Comparison of ENCODE assay signal across 22 mouse cellular contexts in the genomic region with DNA sequence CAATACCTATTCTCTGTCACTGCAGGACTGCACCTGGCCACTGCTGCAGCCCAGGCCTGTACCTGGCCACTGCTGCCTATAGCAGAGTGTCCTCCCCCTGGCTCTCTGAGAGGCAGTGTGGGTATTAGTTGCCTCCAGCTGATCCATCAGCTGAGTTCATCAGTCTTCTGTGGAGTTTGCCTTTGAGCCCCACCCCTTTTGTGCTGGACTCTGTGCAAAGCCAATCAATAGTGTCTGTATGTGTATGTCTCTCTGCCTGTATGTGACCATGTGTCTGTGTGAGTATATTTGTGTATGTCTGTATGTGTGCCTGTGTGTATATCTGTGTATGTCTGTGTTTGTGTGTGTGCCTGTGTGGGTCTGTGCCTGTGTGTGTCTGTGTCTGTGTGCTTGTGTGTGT. TPM values are rescaled to one million over a fixed set of nuclear protein-coding genes. Genes with fewer than 3 reads are reported as not detected.
DNase-seq lines count a peak whose midpoint lies in the region; ATAC-seq and TF ChIP-seq lines count a peak whose summit lies in the region.
"Had no signal": no experiment of that assay in that cellular context is flagged by ENCODE, and none has a peak within 500 bp of the region (broad histone marks: within the 10 kb centered on the region; RNA-seq: fewer than 3 reads in every experiment).

No protein-coding gene starts in this region.

- no peak overlapping the region for H3K4me3 ChIP-seq in liver, embryonic 12.5 days
- no peak overlapping the region for H3K4me3 ChIP-seq in neural tube, embryonic 13.5 days
- H3K4me3 ChIP-seq in neural tube, embryonic 15.5 days (replicated peaks): no peak overlapping the region
- no peak overlapping the region for H3K4me3 ChIP-seq in liver, embryonic 16.5 days (ENCODE audit: low read depth, low read length)
- H3K4me3 ChIP-seq in stomach, postnatal 0 days (ENCODE audit: low read depth, low read length): no peak overlapping the region
- H3K4me3 ChIP-seq: embryonic facial prominence, embryonic 10.5 days; embryonic facial prominence, embryonic 12.5 days; forebrain, embryonic 10.5 days; forebrain, embryonic 12.5 days had no signal

- H3K9me3 ChIP-seq in liver, embryonic 12.5 days (replicated peaks): no peaks in the 10 kb centered on the region
- H3K9me3 ChIP-seq in neural tube, embryonic 13.5 days: no peaks in the 10 kb centered on the region
- no peaks in the 10 kb centered on the region for H3K9me3 ChIP-seq in neural tube, embryonic 15.5 days (replicated peaks)
- no peaks in the 10 kb centered on the region for H3K9me3 ChIP-seq in liver, embryonic 16.5 days (replicated peaks; ENCODE audit: control insufficient read depth, low read length)
- H3K9me3 ChIP-seq in stomach, postnatal 0 days (ENCODE audit: control insufficient read depth, low read length): no peaks in the 10 kb centered on the region
- H3K9me3 ChIP-seq: embryonic facial prominence, embryonic 10.5 days; embryonic facial prominence, embryonic 12.5 days; forebrain, embryonic 10.5 days; forebrain, embryonic 12.5 days had no signal

- H3K36me3 ChIP-seq in liver, embryonic 12.5 days: no peaks in the 10 kb centered on the region
- H3K36me3 ChIP-seq in neural tube, embryonic 13.5 days: no peaks in the 10 kb centered on the region
- H3K36me3 ChIP-seq in neural tube, embryonic 15.5 days: no peaks in the 10 kb centered on the region
- H3K36me3 ChIP-seq in liver, embryonic 16.5 days (ENCODE audit: control insufficient read depth, insufficient read depth): no peaks in the 10 kb centered on the region
- H3K36me3 ChIP-seq in stomach, postnatal 0 days (ENCODE audit: control insufficient read depth, insufficient read depth, low read length): no peaks in the 10 kb centered on the region
- H3K36me3 ChIP-seq: embryonic facial prominence, embryonic 10.5 days; embryonic facial prominence, embryonic 12.5 days; forebrain, embryonic 10.5 days; forebrain, embryonic 12.5 days had no signal

- peaks cover 35% of the 10 kb centered on the region for H3K27me3 ChIP-seq in liver, embryonic 12.5 days (replicated peaks)
- no peaks in the 10 kb centered on the region for H3K27me3 ChIP-seq in neural tube, embryonic 13.5 days
- no peaks in the 10 kb centered on the region for H3K27me3 ChIP-seq in neural tube, embryonic 15.5 days (replicated peaks)
- H3K27me3 ChIP-seq in liver, embryonic 16.5 days (ENCODE audit: control insufficient read depth, insufficient read depth, low read depth, low read length): no peaks in the 10 kb centered on the region
- no peaks in the 10 kb centered on the region for H3K27me3 ChIP-seq in stomach, postnatal 0 days (ENCODE audit: control insufficient read depth, insufficient read depth, low read length)
- H3K27me3 ChIP-seq: embryonic facial prominence, embryonic 12.5 days had no signal

- H3K27ac ChIP-seq in liver, embryonic 12.5 days: no peak overlapping the region
- no peak overlapping the region for H3K27ac ChIP-seq in neural tube, embryonic 13.5 days (replicated peaks)
- H3K27ac ChIP-seq in neural tube, embryonic 15.5 days (replicated peaks): no peak overlapping the region
- H3K27ac ChIP-seq in liver, embryonic 16.5 days (ENCODE audit: low read length): no peak overlapping the region
- no peak overlapping the region for H3K27ac ChIP-seq in stomach, postnatal 0 days (replicated peaks)
- H3K27ac ChIP-seq: embryonic facial prominence, embryonic 10.5 days; embryonic facial prominence, embryonic 12.5 days; forebrain, embryonic 10.5 days; forebrain, embryonic 12.5 days had no signal

- no peak for TF ChIP-seq EP300 in stomach, postnatal 0 days (optimal IDR thresholded peaks at IDR 0.05)

- peak; percentile 30; the same call in 1 of the 2 replicates for ATAC-seq in liver, embryonic 12.5 days
- no peak for ATAC-seq in neural tube, embryonic 13.5 days (ENCODE audit: low read depth)
- no peak for ATAC-seq in neural tube, embryonic 15.5 days (ENCODE audit: low FRiP score)
- ATAC-seq in liver, embryonic 16.5 days (ENCODE audit: low read depth): peak; percentile 53; the same call in 1 of the 2 replicates
- ATAC-seq in stomach, postnatal 0 days (ENCODE audit: low FRiP score, low TSS enrichment): 0 out of 2 replicates have a peak, but pooled peaks have one; percentile 18
- ATAC-seq: forebrain, embryonic 14.5 days; forebrain, embryonic 16.5 days had no signal

- TF ChIP-seq CTCF in stomach, postnatal 0 days (IDR thresholded peaks at IDR 0.05; ENCODE audit: low read depth): no peak

- no peak overlapping the region for H3K4me2 ChIP-seq in liver, embryonic 12.5 days
- H3K4me2 ChIP-seq in neural tube, embryonic 13.5 days: no peak overlapping the region
- H3K4me2 ChIP-seq in neural tube, embryonic 15.5 days: no peak overlapping the region
- no peak overlapping the region for H3K4me2 ChIP-seq in liver, embryonic 16.5 days (ENCODE audit: low read depth, low read length)
- H3K4me2 ChIP-seq in stomach, postnatal 0 days (replicated peaks; ENCODE audit: low read depth): no peak overlapping the region
- H3K4me2 ChIP-seq: embryonic facial prominence, embryonic 12.5 days; forebrain, embryonic 12.5 days had no signal

- DNase-seq in liver: no peak
- no peak for DNase-seq in stomach, postnatal 0 days (ENCODE audit: low spot score)
- DNase-seq in urinary bladder, postnatal 25 days (ENCODE audit: low spot score): no peak
- no peak for DNase-seq in adrenal gland, adult 18-20 months (ENCODE audit: low spot score in 2 of 2)
- DNase-seq: adrenal gland, adult 8-10 months; adrenal gland, postnatal 14 days; adrenal gland, postnatal 36 days; cerebellum, adult 11-12 months; cerebellum, adult 2 months; cerebellum, adult 9-10 months; cerebellum, postnatal 10 days; cerebellum, postnatal 25 days had no signal

- H3K9ac ChIP-seq in liver, embryonic 12.5 days: no peak overlapping the region
- H3K9ac ChIP-seq in neural tube, embryonic 13.5 days: 0 out of 2 replicates have a peak overlapping the region, but pooled peaks have one; percentile 22
- H3K9ac ChIP-seq in neural tube, embryonic 15.5 days (replicated peaks): no peak overlapping the region
- H3K9ac ChIP-seq in liver, embryonic 16.5 days (ENCODE audit: low read depth, low read length): no peak overlapping the region
- H3K9ac ChIP-seq in stomach, postnatal 0 days (ENCODE audit: low read length): no peak overlapping the region
- H3K9ac ChIP-seq: embryonic facial prominence, embryonic 12.5 days; forebrain, embryonic 12.5 days had no signal

- no peaks in the 10 kb centered on the region for H3K4me1 ChIP-seq in liver, embryonic 12.5 days
- H3K4me1 ChIP-seq in neural tube, embryonic 13.5 days (replicated peaks): no peaks in the 10 kb centered on the region
- no peaks in the 10 kb centered on the region for H3K4me1 ChIP-seq in neural tube, embryonic 15.5 days
- H3K4me1 ChIP-seq in liver, embryonic 16.5 days (ENCODE audit: control insufficient read depth, low read depth, low read length): no peaks in the 10 kb centered on the region
- H3K4me1 ChIP-seq in stomach, postnatal 0 days (replicated peaks; ENCODE audit: control insufficient read depth, insufficient read depth): no peaks in the 10 kb centered on the region
- H3K4me1 ChIP-seq: embryonic facial prominence, embryonic 10.5 days; embryonic facial prominence, embryonic 12.5 days; forebrain, embryonic 10.5 days; forebrain, embryonic 12.5 days had no signal

RNA-seq across cellular contexts. Expression of gene Fbrsl1, which starts 7.0 kb away (rescaled TPM):
- polyA plus RNA-seq in liver, embryonic 12.5 days (2016; fragmentation: Nextera tagmentation; extraction: Ambion mirVana): 9.8 TPM in 2 replicates
- polyA plus RNA-seq in neural tube, embryonic 13.5 days (2015; fragmentation: Nextera tagmentation; extraction: Ambion mirVana): 25.5 and 29.0 TPM in 2 replicates
- polyA plus RNA-seq in neural tube, embryonic 15.5 days (2015; fragmentation: Nextera tagmentation; extraction: Ambion mirVana): 16.7 and 19.7 TPM in 2 replicates
- 1.8 and 2.2 TPM in 2 replicates for polyA plus RNA-seq in liver, embryonic 16.5 days (2015; fragmentation: Nextera tagmentation; extraction: Ambion mirVana)
- 6.2 and 6.4 TPM in 2 replicates for polyA plus RNA-seq in stomach, postnatal 0 days (2015; fragmentation: Nextera tagmentation; extraction: Ambion mirVana)
- total RNA-seq in adrenal gland, adult 18-20 months (2021): 10 to 100 TPM; 60.7 to 65.7 TPM

Comparison
In these comparisons a context has a peak if more than half of its experiments do, and no peak if none do; other contexts are left out.
1. ATAC-seq: peak in liver, embryonic 12.5 days (single experiment), liver, embryonic 16.5 days (single experiment) and stomach, postnatal 0 days (single experiment); none in neural tube, embryonic 13.5 days (single experiment) and neural tube, embryonic 15.5 days (single experiment).